Mouse (Mus musculus) heart, embryonic 11.5 days (tissue): ENCODE measurements at regions not wholly inside any gene's neighbourhood (a gene's known extent, or its start where the extent isn't known, plus 50 kb on each side); places are given as distances from the start of the nearest gene placed in this dataset.
"Not testable (repeated sequence)": the region's sequence is repeated elsewhere in the genome, so short reads cannot be mapped to it uniquely, and the experiment has no call there.

Experiments used
- ATAC-seq: fragments of 200-750 bp; cut with Nextera tagmentation; replicated peaks from 2 replicates; pipeline ENCODE4 v1.8.0; 2017; ENCODE audit warnings: moderate library complexity; ENCODE audit not compliant: insufficient number of reproducible peaks, low FRiP score, low TSS enrichment
- H3K27ac ChIP-seq: fragments of 300-500 bp; sonication (generic); 2 replicates; pipeline ENCODE4 v1.5.1; 2014; ENCODE audit warnings: mild to moderate bottlenecking, low read depth, low read length
- H3K27me3 ChIP-seq: fragments of 300-500 bp; sonication (generic); 2 replicates; pipeline ENCODE4 v1.6.1; 2014; ENCODE audit warnings: mild to moderate bottlenecking, low read length, mixed read lengths; ENCODE audit not compliant: control insufficient read depth, insufficient read depth
- H3K36me3 ChIP-seq: fragments of 300-500 bp; sonication (generic); 2 replicates; pipeline ENCODE4 v1.6.1; 2014; ENCODE audit warnings: mild to moderate bottlenecking, low read length, moderate library complexity, mixed read lengths; ENCODE audit not compliant: control insufficient read depth, insufficient read depth
- H3K4me1 ChIP-seq: fragments of 300-500 bp; sonication (generic); 2 replicates; pipeline ENCODE4 v1.6.1; 2014; ENCODE audit warnings: low read length; ENCODE audit not compliant: control insufficient read depth, insufficient read depth
- H3K4me2 ChIP-seq: fragments of 300-500 bp; sonication (generic); 2 replicates; pipeline ENCODE4 v1.6.1; 2014; ENCODE audit warnings: mild to moderate bottlenecking, moderate library complexity
- H3K4me3 ChIP-seq: fragments of 300-500 bp; sonication (generic); 2 replicates; pipeline ENCODE4 v1.5.1; 2014; ENCODE audit warnings: low read depth, low read length
- H3K9ac ChIP-seq: fragments of 300-500 bp; sonication (generic); 2 replicates; pipeline ENCODE4 v1.6.1; 2014; ENCODE audit warnings: mild to moderate bottlenecking, low read depth, low read length, moderate library complexity
- H3K9me3 ChIP-seq: fragments of 300-500 bp; sonication (generic); replicated peaks from 2 replicates; pipeline ENCODE4 v1.6.1; 2016; ENCODE audit warnings: low read length; ENCODE audit not compliant: control insufficient read depth
- WGBS: fragments of 180-500 bp; shearing (Covaris S2); extraction: QIAGEN DNeasy Blood & Tissue Kit; methylation state at CpG from one replicate; pipeline ENCODE4 v1.1.7; 2014; ENCODE audit not compliant: insufficient replicate concordance; 5-methylcytosine and 5-hydroxymethylcytosine counted together

GRCm38 (mm10) chr16:86189874-86190273 lies 288.2 kb upstream of the Adamts5 start:
- Histone ChIP-seq H3K27ac (no peak overlapping the region), H3K36me3 (no peaks in the 10 kb centered on the region), H3K27me3 (no peaks in the 10 kb centered on the region), H3K4me3 (no peak overlapping the region), H3K9me3 (no peaks in the 10 kb centered on the region), H3K4me1 (no peaks in the 10 kb centered on the region), H3K4me2 (no peak overlapping the region), H3K9ac (no peak overlapping the region)
- 60% methylated on average over 1 of the region's 1 CpGs for WGBS
- no peak for ATAC-seq

DNA sequence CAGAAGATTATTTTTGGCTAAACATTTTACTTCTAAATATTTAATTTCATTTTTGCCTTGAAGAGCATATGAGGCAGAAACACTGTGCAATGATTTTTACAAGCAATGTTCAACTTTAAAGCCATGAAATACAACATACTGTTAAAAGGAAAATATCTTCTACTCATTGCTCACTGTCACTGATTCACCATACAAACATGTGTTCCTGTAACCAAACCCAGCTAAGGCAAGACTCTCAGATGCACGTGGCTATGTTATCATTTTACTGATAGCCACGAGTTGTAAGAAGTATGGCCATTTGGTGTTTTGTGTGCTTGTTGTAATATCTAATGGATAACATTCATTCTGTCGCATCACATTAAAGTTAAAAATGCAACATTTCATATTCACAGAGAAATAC lies 287.3 kb upstream of the Adamts5 start:
- no peaks in the 10 kb centered on the region for H3K36me3 ChIP-seq
- H3K4me3 ChIP-seq, result no peak overlapping the region
- no peak overlapping the region for H3K4me2 ChIP-seq
- no peaks in the 10 kb centered on the region for H3K27me3 ChIP-seq
- H3K9ac ChIP-seq, result no peak overlapping the region
- H3K9me3 ChIP-seq, result no peaks in the 10 kb centered on the region
- no peaks in the 10 kb centered on the region for H3K4me1 ChIP-seq
- ATAC-seq, result no peak
- no peak overlapping the region for H3K27ac ChIP-seq
- WGBS, result 46% methylated on average over 3 of the region's 3 CpGs

DNA sequence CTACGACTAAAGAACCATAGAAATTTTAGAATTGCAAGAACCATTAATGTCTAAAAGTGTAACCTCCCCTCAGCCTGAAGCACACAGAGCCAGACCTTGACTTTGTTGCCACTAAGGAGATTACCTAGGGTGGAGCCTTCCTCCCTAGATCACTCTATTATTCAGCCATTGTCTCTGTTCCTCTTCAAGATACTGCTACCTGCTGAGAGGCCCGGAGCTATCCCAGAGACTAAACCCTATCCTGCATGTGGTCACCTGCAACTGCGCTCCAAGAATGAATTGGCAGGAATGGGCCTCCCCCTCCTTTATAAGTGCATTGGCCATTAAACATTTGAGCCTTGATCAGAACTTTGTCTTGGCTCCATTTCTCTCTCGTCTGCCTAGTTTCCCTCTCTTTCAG lies 286.0 kb upstream of the Adamts5 start:
- H3K27ac ChIP-seq, H3K4me2 ChIP-seq, H3K36me3 ChIP-seq, H3K9me3 ChIP-seq, H3K9ac ChIP-seq, ATAC-seq, H3K27me3 ChIP-seq, H3K4me3 ChIP-seq, H3K4me1 ChIP-seq: not testable (repeated sequence)
- WGBS, result 68% methylated on average over 4 of the region's 4 CpGs

- H3K27me3 ChIP-seq, result no peaks in the 10 kb centered on the region
- no peak for ATAC-seq
- 81% methylated on average over 4 of the region's 4 CpGs for WGBS
- no peak overlapping the region for H3K27ac ChIP-seq
- no peak overlapping the region for H3K4me3 ChIP-seq
- H3K9ac ChIP-seq, result no peak overlapping the region
- H3K4me2 ChIP-seq, result no peak overlapping the region
- no peaks in the 10 kb centered on the region for H3K9me3 ChIP-seq
- no peaks in the 10 kb centered on the region for H3K36me3 ChIP-seq
- no peaks in the 10 kb centered on the region for H3K4me1 ChIP-seq
Observed at GRCm38 (mm10) chr16:86159021-86159815, 257.6 kb upstream of the Adamts5 start.

DNA sequence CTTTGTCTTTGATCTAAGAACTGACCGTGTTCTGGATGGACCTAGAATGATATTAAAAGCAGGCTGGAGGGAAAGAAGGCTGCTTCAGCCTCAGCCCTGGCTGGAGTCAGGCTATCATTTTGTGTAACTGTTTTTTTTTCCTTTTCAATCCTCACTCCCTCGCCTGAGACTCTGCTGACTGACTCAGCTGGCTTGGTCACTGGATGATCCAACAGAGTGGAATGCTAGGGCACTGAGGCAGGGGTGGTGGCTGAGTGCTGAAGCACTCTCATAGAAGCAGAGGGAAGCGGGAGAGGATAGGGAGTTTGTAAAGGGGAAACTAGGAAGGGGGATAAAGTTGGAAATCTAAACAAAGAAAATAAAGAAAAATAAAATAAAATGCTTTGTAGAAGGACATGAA lies 236.5 kb upstream of the Adamts5 start:
- WGBS, result 34% methylated on average over 3 of the region's 3 CpGs
- H3K27me3 ChIP-seq, result no peaks in the 10 kb centered on the region

DNA sequence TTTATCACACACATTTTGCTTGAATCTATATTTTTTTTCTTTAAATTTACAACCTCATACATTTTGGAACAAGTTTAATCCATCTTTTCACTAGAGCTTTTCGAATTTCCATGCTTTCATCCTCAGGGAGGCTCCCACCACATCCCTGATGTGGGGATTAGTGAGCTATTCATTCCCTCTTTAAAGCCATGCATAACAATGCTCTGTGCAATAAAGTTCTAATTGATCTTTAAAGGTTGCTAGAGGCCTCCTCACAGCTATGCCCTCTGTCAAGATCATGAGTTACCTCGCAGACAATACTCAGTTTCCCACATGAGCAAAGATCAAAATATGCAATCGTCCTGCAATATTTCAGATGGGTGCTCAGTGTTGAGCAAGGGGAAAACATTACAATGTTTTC lies 234.5 kb upstream of the Adamts5 start:
- Histone ChIP-seq H3K9ac (no peak overlapping the region), H3K4me2 (no peak overlapping the region), H3K27ac (no peak overlapping the region), H3K27me3 (no peaks in the 10 kb centered on the region), H3K9me3 (no peaks in the 10 kb centered on the region), H3K4me1 (no peaks in the 10 kb centered on the region), H3K36me3 (no peaks in the 10 kb centered on the region), H3K4me3 (no peak overlapping the region)
- WGBS, result 57% methylated on average over 3 of the region's 3 CpGs
- ATAC-seq, result no peak

More for the DNA sequence above, 236.5 kb upstream of the Adamts5 start:
- Histone ChIP-seq H3K4me2 (no peak overlapping the region), H3K4me3 (no peak overlapping the region), H3K27ac (no peak overlapping the region), H3K4me1 (no peaks in the 10 kb centered on the region), H3K36me3 (no peaks in the 10 kb centered on the region), H3K9me3 (no peaks in the 10 kb centered on the region), H3K9ac (no peak overlapping the region)
- no peak for ATAC-seq

- ATAC-seq, result no peak
- Histone ChIP-seq H3K9ac (no peak overlapping the region), H3K9me3 (no peaks in the 10 kb centered on the region), H3K27me3 (no peaks in the 10 kb centered on the region), H3K27ac (no peak overlapping the region), H3K4me3 (no peak overlapping the region), H3K4me2 (no peak overlapping the region), H3K4me1 (no peaks in the 10 kb centered on the region), H3K36me3 (no peaks in the 10 kb centered on the region)
- WGBS, result 74% methylated on average over 4 of the region's 4 CpGs
Observed at GRCm38 (mm10) chr16:86127391-86127790, 225.8 kb upstream of the Adamts5 start.

- Histone ChIP-seq H3K27ac (no peak overlapping the region), H3K9me3 (no peaks in the 10 kb centered on the region), H3K36me3 (no peaks in the 10 kb centered on the region), H3K4me1 (no peaks in the 10 kb centered on the region), H3K4me3 (no peak overlapping the region), H3K4me2 (no peak overlapping the region), H3K27me3 (no peaks in the 10 kb centered on the region), H3K9ac (no peak overlapping the region)
- WGBS, result 91% methylated on average over 1 of the region's 1 CpGs
- no peak for ATAC-seq
Observed at GRCm38 (mm10) chr16:86124182-86124581, 222.6 kb upstream of the Adamts5 start.

DNA sequence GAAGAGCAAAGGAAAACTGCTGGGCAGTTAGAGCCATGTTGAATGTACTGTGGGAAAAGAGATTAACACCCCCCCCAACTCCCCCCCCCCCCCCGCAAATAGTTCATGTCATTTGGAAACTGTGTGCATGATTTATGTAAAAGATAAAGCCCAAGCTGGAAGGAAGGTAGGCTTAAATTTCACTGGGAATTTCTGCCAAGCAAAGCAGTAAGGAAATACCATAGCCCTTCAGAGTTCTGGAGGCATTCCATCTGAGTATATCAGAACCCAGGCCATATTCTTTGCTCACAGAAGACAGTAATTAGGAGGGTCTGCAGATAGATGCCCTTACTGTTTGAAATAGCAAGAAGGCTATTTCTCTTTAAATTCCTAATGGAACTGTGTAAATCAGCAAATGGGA lies 221.3 kb upstream of the Adamts5 start:
- 50% methylated on average over 1 of the region's 1 CpGs for WGBS
- no peaks in the 10 kb centered on the region for H3K36me3 ChIP-seq
- no peaks in the 10 kb centered on the region for H3K27me3 ChIP-seq
- H3K9ac ChIP-seq, result no peak overlapping the region
- H3K4me2 ChIP-seq, result no peak overlapping the region
- no peaks in the 10 kb centered on the region for H3K9me3 ChIP-seq
- H3K4me3 ChIP-seq, result no peak overlapping the region
- no peak for ATAC-seq
- no peaks in the 10 kb centered on the region for H3K4me1 ChIP-seq
- H3K27ac ChIP-seq, result no peak overlapping the region
